Mouse (Mus musculus): ENCODE measurements around the gene Nlrc4.
"Not testable (repeated sequence)": the region's sequence is repeated elsewhere in the genome, so short reads cannot be mapped to it uniquely, and the experiment has no call there.

Nlrc4 gene

GRCm38 (mm10) chr17:74458711-74459408, at the start of gene Nlrc4:
Gene Nlrc4, minus strand, starts transcription at chr17:74459142.
- DNase-seq (ENCODE audit: low read depth, low spot score), result no peak

GRCm38 (mm10) chr17:74508600-74508999, 49.7 kb upstream of the Nlrc4 start:
- DNase-seq (ENCODE audit: low read depth, low spot score), result no peak

- no peak for DNase-seq (ENCODE audit: low read depth, low spot score)
These were observed 49.0 kb upstream of the Nlrc4 start for GRCm38 (mm10) chr17:74507934-74508333.

- no peak for DNase-seq (ENCODE audit: low read depth, low spot score)
These were observed 42.1 kb upstream of the Nlrc4 start for GRCm38 (mm10) chr17:74501085-74501484.

GRCm38 (mm10) chr17:74500204-74500603, 41.3 kb upstream of the Nlrc4 start:
- DNase-seq (ENCODE audit: low read depth, low spot score), result no peak

GRCm38 (mm10) chr17:74491565-74491964, 32.6 kb upstream of the Nlrc4 start:
- no peak for DNase-seq (ENCODE audit: low read depth, low spot score)

- DNase-seq (ENCODE audit: low read depth, low spot score), result no peak
These were observed 30.9 kb upstream of the Nlrc4 start for GRCm38 (mm10) chr17:74489901-74490220.

- DNase-seq (ENCODE audit: low read depth, low spot score), result peak; percentile 94
These were observed 30.3 kb upstream of the Nlrc4 start, which contains the start of gene Yipf4 for GRCm38 (mm10) chr17:74489024-74489900. Gene Yipf4, plus strand, starts transcription at chr17:74489493.

- DNase-seq (ENCODE audit: low read depth, low spot score), result no peak
These were observed 21.6 kb upstream of the Nlrc4 start for GRCm38 (mm10) chr17:74480361-74481069.

GRCm38 (mm10) chr17:74470133-74470532, 11.2 kb upstream of the Nlrc4 start:
- DNase-seq (ENCODE audit: low read depth, low spot score), result not testable (repeated sequence)

GRCm38 (mm10) chr17:74467981-74468380, 9.0 kb upstream of the Nlrc4 start:
- not testable (repeated sequence) for DNase-seq (ENCODE audit: low read depth, low spot score)

- no peak for DNase-seq (ENCODE audit: low read depth, low spot score)
These were observed 4.6 kb upstream of the Nlrc4 start for GRCm38 (mm10) chr17:74463510-74463909.

GRCm38 (mm10) chr17:74457972-74458677, 817 bp downstream of the Nlrc4 start:
- no peak for DNase-seq (ENCODE audit: low read depth, low spot score)

GRCm38 (mm10) chr17:74456825-74457224, 2.1 kb downstream of the Nlrc4 start:
- no peak for DNase-seq (ENCODE audit: low read depth, low spot score)

- DNase-seq (ENCODE audit: low read depth, low spot score), result no peak
These were observed 3.5 kb downstream of the Nlrc4 start for GRCm38 (mm10) chr17:74455426-74455825.

GRCm38 (mm10) chr17:74454660-74455059, 4.3 kb downstream of the Nlrc4 start:
- DNase-seq (ENCODE audit: low read depth, low spot score), result no peak

GRCm38 (mm10) chr17:74453928-74454327, 5.0 kb downstream of the Nlrc4 start:
- DNase-seq (ENCODE audit: low read depth, low spot score), result no peak

- DNase-seq (ENCODE audit: low read depth, low spot score), result no peak
These were observed 9.2 kb downstream of the Nlrc4 start for GRCm38 (mm10) chr17:74449776-74450175.

GRCm38 (mm10) chr17:74440486-74440885, 18.5 kb downstream of the Nlrc4 start:
- no peak for DNase-seq (ENCODE audit: low read depth, low spot score)

- DNase-seq (ENCODE audit: low read depth, low spot score), result no peak
These were observed 21.2 kb downstream of the Nlrc4 start for GRCm38 (mm10) chr17:74437762-74438161.

- DNase-seq (ENCODE audit: low read depth, low spot score), result no peak
These were observed 26.3 kb downstream of the Nlrc4 start for GRCm38 (mm10) chr17:74432631-74433030.

- no peak for DNase-seq (ENCODE audit: low read depth, low spot score)
These were observed 27.5 kb downstream of the Nlrc4 start for GRCm38 (mm10) chr17:74431481-74431880.

Data from skeletal muscle tissue, adult 2 months (tissue).